Mouse (Mus musculus) hindbrain, embryonic 14.5 days (tissue): ENCODE results near the gene 2900011O08Rik. TPM values are rescaled to one million over a fixed set of nuclear protein-coding genes. Genes with fewer than 3 reads are reported as not detected.
"Not testable (repeated sequence)": the region's sequence is repeated elsewhere in the genome, so short reads cannot be mapped to it uniquely, and the experiment has no call there.

Experiments
- ATAC-seq: fragments of 200-750 bp; cut with Nextera tagmentation; 2 replicates; pipeline ENCODE4 v1.8.0; 2017; ENCODE audit warnings: moderate number of reproducible peaks, mild to moderate bottlenecking, moderate TSS enrichment, moderate library complexity; ENCODE audit not compliant: low FRiP score
- DNase-seq: peaks from one replicate; pipeline ENCODE4 v3.0.0-alpha.2; 2015; ENCODE audit warnings: low spot score
- H3K27ac ChIP-seq: fragments of 300-500 bp; sonication (generic); 2 replicates; pipeline ENCODE4 v1.5.1; 2014; ENCODE audit warnings: mild to moderate bottlenecking, moderate library complexity
- H3K27me3 ChIP-seq: fragments of 300-500 bp; sonication (generic); 2 replicates; pipeline ENCODE4 v1.6.1; 2014; ENCODE audit warnings: mild to moderate bottlenecking, low read length, mixed read lengths; ENCODE audit not compliant: control insufficient read depth, insufficient read depth
- H3K36me3 ChIP-seq: fragments of 300-500 bp; sonication (generic); replicated peaks from 2 replicates; pipeline ENCODE4 v1.6.1; 2014; ENCODE audit not compliant: control insufficient read depth, insufficient read depth
- H3K4me1 ChIP-seq: fragments of 300-500 bp; sonication (generic); replicated peaks from 2 replicates; pipeline ENCODE4 v1.6.1; 2014; ENCODE audit warnings: antibody characterized with exemption, low read length, mixed read lengths; ENCODE audit not compliant: control insufficient read depth, insufficient read depth
- H3K4me2 ChIP-seq: fragments of 300-500 bp; sonication (generic); replicated peaks from 2 replicates; pipeline ENCODE4 v1.6.1; 2014; ENCODE audit warnings: mild to moderate bottlenecking, moderate library complexity
- H3K4me3 ChIP-seq: fragments of 300-500 bp; sonication (generic); replicated peaks from 2 replicates; pipeline ENCODE4 v1.5.1; 2014; ENCODE audit warnings: mild to moderate bottlenecking, low read length
- H3K9ac ChIP-seq: fragments of 300-500 bp; sonication (generic); 2 replicates; pipeline ENCODE4 v1.6.1; 2014
- H3K9me3 ChIP-seq: fragments of 300-500 bp; sonication (generic); 2 replicates; pipeline ENCODE4 v1.6.1; 2016; ENCODE audit warnings: low read length; ENCODE audit not compliant: control insufficient read depth
- WGBS: fragments of 180-500 bp; shearing (Covaris S2); extraction: QIAGEN DNeasy Blood & Tissue Kit; methylation state at CpG from one replicate; pipeline ENCODE4 v1.1.7; 2014; 5-methylcytosine and 5-hydroxymethylcytosine counted together
- polyA plus RNA-seq: library from polyadenylated mRNA; unstranded; fragments of >200 nt; fragmentation: Nextera tagmentation; extraction: Ambion mirVana; gene quantifications from 2 replicates; pipeline ENCODE4 v1.2.1, GENCODE M21; 2014

The 2900011O08Rik gene
- polyA plus RNA-seq, 1 experiment from 2014 or later, result 177 TPM

DNA sequence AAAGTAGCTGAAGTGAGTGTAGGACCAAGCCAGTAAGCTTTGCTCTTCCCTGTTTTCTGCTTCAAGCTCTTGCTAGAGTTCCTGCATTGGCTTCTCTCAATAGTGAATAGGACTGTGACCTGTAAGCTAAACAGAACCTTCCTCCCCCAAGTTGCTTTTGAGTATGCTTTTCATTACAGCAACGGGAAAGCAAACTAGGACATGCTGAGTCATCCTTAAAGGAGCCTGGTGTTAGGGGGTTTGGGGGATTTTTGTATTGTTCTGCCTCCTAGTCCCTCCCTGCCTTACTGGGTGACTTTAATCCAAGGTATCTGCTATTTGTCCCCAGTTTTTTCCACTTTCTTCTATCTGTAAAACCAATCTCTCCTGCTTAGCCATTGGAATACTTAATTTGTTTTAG lies 24.4 kb upstream of the 2900011O08Rik start:
- Histone ChIP-seq H3K27ac (no peak overlapping the region), H3K36me3 (no peaks in the 10 kb centered on the region), H3K27me3 (no peaks in the 10 kb centered on the region), H3K4me1 (no peaks in the 10 kb centered on the region), H3K4me2 (no peak overlapping the region), H3K9me3 (no peaks in the 10 kb centered on the region), H3K9ac (no peak overlapping the region), H3K4me3 (no peak overlapping the region)
- WGBS, result 44% methylated on average over 1 of the region's 1 CpGs
- DNase-seq, result no peak
- no peak for ATAC-seq

DNA sequence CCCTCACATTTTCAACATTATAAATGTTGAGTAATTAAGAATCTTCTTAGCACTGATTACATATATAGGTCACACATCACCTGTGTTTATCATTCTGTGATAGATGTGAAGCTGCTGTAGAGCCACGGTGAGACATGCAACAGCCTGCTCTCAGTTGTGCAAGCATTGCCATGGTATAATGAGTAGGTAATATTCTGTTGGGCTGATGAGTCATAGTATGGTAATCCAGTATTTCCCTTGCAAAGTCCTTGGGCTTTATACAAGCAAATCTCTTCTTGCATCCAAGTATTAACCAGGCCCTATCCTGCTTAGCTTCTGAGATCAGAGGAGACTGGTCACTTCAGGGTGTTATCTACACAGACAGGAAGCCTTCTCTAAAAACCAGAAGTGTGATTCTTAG lies 17.3 kb upstream of the 2900011O08Rik start:
- H3K27me3 ChIP-seq, result no peaks in the 10 kb centered on the region
- no peaks in the 10 kb centered on the region for H3K9me3 ChIP-seq
- H3K27ac ChIP-seq, result no peak overlapping the region
- H3K9ac ChIP-seq, result no peak overlapping the region
- no peaks in the 10 kb centered on the region for H3K36me3 ChIP-seq
- ATAC-seq, result no peak
- DNase-seq, result no peak
- 97% methylated on average over 1 of the region's 1 CpGs for WGBS
- H3K4me3 ChIP-seq, result no peak overlapping the region
- no peak overlapping the region for H3K4me2 ChIP-seq
- H3K4me1 ChIP-seq, result no peaks in the 10 kb centered on the region

DNA sequence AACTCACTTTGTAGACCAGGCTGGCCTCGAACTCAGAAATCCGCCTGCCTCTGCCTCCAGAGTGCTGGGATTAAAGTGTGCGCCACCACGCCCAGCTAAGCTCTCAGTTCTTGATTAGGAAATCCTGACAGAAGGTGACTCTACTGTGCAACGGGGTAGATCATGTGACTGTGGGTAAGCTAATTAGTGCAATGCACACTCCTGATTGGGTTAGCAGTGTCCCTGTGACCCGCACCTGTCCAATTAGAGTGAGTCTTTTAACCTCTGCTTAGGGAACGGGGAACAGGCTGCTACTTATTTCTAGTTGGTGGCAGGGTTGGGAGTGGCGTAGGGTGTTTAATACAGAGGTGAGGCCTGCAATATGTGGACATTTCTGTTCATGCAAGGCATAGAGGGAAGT lies 14.4 kb upstream of the 2900011O08Rik start:
- Histone ChIP-seq H3K9me3 (no peaks in the 10 kb centered on the region), H3K27ac (no peak overlapping the region), H3K4me1 (no peaks in the 10 kb centered on the region), H3K4me3 (no peak overlapping the region), H3K9ac (no peak overlapping the region), H3K36me3 (no peaks in the 10 kb centered on the region), H3K27me3 (no peaks in the 10 kb centered on the region), H3K4me2 (no peak overlapping the region)
- ATAC-seq (no peak), DNase-seq (no peak)
- 98% methylated on average over 8 of the region's 8 CpGs for WGBS

DNA sequence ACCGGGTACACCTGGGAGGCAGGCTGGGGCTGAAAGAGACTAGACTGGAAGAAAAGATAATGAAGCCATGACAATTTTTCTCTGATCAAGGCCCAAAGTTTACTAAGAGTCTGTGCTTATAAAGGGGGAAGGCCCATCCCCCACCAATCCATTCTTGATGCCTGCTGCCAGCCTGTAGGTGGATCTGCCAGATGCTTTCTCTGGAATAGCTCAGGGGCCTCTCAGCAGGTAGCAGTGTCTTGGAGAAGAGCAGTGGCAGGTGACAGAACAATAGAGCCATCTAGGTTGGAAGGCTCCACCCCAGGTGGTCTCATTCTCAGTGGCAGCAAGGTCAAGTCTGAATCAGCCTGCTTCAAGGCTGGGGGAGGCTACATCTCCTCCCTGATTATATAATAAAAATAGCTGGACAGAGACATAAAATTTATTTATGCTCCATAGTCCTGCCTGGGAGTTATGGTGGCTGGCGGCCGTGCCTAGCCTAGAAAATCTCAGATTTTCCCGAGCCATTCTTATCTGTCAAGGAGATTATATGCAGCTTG lies 10.0 kb upstream of the 2900011O08Rik start:
- not testable (repeated sequence) for H3K4me3 ChIP-seq, H3K4me1 ChIP-seq, H3K27ac ChIP-seq, H3K36me3 ChIP-seq, ATAC-seq, H3K4me2 ChIP-seq, H3K27me3 ChIP-seq, H3K9ac ChIP-seq, DNase-seq, H3K9me3 ChIP-seq
- WGBS, result 68% methylated on average over 4 of the region's 4 CpGs

DNA sequence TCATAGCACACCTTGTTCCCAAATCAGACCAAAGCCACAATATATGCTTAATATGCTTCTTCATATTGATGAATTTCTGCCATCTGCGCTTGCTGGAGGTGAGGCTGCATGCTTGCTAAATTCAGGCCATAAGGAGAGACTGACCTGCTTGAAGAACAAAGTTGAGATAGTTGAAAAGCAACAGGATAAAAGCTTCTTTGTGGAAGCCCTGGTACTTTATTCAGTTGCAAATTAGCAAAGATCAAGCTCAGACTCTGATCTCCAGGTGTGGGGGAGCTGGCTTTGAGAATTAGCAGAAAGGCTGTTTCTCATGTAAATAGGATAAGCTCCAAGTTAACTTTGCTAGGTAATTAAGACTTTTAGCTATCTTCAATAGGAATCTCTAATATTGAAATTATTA lies 9.4 kb upstream of the 2900011O08Rik start:
- H3K4me1 ChIP-seq, ATAC-seq, H3K9ac ChIP-seq, H3K4me3 ChIP-seq, DNase-seq, H3K27me3 ChIP-seq, H3K27ac ChIP-seq, H3K9me3 ChIP-seq, H3K4me2 ChIP-seq, H3K36me3 ChIP-seq: not testable (repeated sequence)
- WGBS, result 48% methylated on average over 1 of the region's 1 CpGs

DNA sequence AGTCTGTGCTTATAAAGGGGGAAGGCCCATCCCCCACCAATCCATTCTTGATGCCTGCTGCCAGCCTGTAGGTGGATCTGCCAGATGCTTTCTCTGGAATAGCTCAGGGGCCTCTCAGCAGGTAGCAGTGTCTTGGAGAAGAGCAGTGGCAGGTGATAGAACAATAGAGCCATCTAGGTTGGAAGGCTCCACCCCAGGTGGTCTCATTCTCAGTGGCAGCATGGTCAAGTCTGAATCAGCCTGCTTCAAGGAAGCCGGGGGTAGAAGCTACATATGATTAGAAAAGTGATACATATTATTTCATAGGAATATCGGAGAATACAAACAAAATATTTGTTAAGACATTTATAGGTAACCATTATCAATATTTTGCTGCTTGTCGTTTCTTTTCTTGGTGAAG lies 4.7 kb upstream of the 2900011O08Rik start:
- WGBS, result 74% methylated on average over 3 of the region's 3 CpGs
- not testable (repeated sequence) for H3K9ac ChIP-seq, DNase-seq, H3K27ac ChIP-seq, ATAC-seq, H3K4me2 ChIP-seq, H3K27me3 ChIP-seq, H3K4me3 ChIP-seq, H3K36me3 ChIP-seq, H3K4me1 ChIP-seq, H3K9me3 ChIP-seq

DNA sequence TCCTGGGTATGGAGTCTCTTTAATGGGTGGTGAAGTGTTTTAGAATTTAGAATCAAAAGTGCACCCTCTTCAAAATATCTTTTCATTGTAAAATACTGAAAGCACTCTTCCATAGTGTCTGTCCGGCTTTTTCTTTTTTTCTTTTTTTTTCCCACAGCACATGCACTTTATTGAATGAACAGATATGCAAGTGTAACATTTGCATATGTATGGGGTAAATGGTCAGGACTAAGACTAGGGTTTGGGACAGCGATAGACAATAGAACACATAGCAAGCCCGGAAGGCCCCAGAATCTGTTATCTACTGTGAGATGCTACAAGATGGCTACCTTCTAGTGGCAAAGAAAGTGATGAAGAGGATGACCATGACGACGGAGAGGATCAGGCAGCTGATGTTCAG lies 3.2 kb upstream of the 2900011O08Rik start:
- Histone ChIP-seq H3K4me1 (peaks cover 2% of the 10 kb centered on the region), H3K4me3 (no peak overlapping the region), H3K27ac (no peak overlapping the region), H3K9ac (no peak overlapping the region), H3K27me3 (no peaks in the 10 kb centered on the region), H3K36me3 (no peaks in the 10 kb centered on the region), H3K9me3 (no peaks in the 10 kb centered on the region), H3K4me2 (no peak overlapping the region)
- 74% methylated on average over 5 of the region's 5 CpGs for WGBS
- DNase-seq (no peak), ATAC-seq (no peak)

DNA sequence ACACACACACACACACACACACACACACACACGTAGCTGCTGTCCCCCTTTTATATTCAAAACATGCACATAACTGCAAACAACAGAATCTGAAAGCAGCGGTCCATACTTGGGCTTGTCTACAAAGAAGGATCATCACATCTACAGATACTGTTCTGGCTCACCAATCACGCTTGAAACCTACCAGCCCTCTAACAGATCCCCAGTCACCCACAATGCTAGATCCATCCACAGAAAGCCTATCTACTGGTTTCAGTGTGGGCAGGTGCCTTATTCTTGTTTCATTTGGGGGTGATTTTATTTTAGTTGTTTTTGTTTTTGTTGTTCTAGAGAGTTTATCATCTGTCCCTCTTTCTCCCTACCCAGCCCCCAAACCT lies 219 bp upstream of the 2900011O08Rik start:
- Histone ChIP-seq H3K9ac (peak overlapping the region; percentile 73), H3K36me3 (no peaks in the 10 kb centered on the region), H3K4me2 (peak overlapping the region; percentile 73), H3K9me3 (no peaks in the 10 kb centered on the region), H3K4me3 (peak overlapping the region; percentile 57), H3K4me1 (peaks cover 13% of the 10 kb centered on the region), H3K27me3 (no peaks in the 10 kb centered on the region), H3K27ac (peak overlapping the region; percentile 90)
- DNase-seq (peak; percentile 55), ATAC-seq (peak; percentile 64)
- 36% methylated on average over 3 of the region's 3 CpGs for WGBS

DNA sequence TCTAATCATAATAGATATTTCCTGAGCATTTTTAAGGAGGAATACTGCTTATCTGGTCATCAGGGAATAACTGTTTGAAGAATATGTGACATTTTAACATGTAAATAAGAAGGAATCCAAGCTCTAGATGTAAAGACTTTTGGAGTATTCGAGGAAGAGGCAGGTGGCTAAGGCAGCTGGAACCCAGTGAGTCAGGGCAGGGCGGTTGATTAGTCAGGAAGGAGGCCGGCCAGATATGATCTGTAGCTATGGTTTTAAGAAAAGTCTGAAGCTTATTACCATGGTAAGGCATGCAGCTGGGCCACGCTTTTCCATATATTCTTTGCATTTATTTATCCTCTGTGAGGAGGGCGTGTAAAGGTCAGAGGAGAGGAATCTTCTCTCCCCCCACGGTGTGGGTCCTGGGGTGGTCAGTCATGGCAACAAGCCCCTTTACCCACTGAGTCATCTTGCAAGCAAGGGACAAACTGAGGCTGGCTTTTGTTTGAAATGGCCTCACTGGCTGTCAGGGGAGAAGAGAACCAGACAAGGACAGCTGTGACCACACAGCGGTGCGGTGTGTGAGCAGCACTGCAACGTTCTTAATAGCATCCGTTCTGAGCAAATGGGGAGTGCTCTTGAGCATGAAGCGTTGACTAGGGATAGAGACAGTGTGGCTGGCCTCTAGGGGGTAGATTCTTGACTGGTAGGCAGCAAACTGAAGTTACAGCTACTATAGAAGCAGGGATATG lies 6.3 kb downstream of the 2900011O08Rik start:
- DNase-seq (no peak), ATAC-seq (no peak)
- Histone ChIP-seq H3K4me3 (no peak overlapping the region), H3K4me2 (no peak overlapping the region), H3K4me1 (peaks cover 13% of the 10 kb centered on the region), H3K36me3 (no peaks in the 10 kb centered on the region; the same call in 1 of the 2 replicates), H3K27ac (no peak overlapping the region), H3K9ac (no peak overlapping the region), H3K27me3 (no peaks in the 10 kb centered on the region), H3K9me3 (no peaks in the 10 kb centered on the region)
- WGBS, result 81% methylated on average over 11 of the region's 11 CpGs
